Mouse (Mus musculus): ENCODE data around the gene Hist1h4f. TPM values are rescaled to one million over a fixed set of nuclear protein-coding genes. Genes with fewer than 3 reads are reported as not detected.

Gene Hist1h4f
- polyA plus RNA-seq (2017; shearing (Covaris generic)), result 0.66 TPM

GRCm38 (mm10) chr13:23551146-23551834 lies at the start of gene Hist1h4f:
TSS of gene Hist1h4f (minus strand) at chr13:23551648.

DNA sequence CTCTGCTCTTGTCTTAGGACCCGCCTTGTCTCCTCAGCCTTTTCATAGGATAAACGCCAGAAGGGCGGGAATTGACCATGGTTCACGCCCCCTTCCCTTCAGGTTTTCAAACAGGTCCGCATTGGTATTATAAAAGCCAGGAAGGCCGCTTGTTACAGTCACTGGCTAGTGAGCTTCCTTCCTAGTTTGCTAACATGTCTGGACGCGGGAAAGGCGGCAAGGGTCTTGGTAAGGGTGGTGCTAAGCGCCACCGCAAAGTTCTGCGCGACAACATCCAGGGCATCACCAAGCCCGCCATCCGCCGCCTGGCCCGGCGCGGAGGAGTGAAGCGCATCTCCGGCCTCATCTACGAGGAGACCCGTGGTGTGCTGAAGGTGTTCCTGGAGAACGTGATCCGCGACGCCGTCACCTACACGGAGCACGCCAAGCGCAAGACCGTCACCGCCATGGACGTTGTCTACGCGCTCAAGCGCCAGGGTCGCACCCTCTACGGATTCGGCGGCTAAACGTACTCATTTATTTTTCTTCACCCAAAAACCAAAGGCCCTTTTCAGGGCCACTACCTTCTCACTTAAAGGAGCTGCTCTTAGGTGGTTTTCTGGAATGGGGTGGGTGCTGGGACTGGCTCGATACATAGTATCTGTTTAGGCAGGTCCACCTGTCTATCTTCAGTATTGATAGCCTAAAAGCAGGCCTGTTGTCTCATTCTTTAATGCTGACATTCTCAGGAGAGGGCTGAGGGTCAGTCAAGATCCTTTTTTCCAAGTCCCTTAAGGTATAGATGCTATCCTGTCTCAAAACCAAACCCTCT lies 30.2 kb upstream of the Hist1h4f start, which contains the start of gene Hist1h4d:
Gene Hist1h4d, plus strand, starts transcription at position 191 of the 811 bp plus-strand sequence.

DNA sequence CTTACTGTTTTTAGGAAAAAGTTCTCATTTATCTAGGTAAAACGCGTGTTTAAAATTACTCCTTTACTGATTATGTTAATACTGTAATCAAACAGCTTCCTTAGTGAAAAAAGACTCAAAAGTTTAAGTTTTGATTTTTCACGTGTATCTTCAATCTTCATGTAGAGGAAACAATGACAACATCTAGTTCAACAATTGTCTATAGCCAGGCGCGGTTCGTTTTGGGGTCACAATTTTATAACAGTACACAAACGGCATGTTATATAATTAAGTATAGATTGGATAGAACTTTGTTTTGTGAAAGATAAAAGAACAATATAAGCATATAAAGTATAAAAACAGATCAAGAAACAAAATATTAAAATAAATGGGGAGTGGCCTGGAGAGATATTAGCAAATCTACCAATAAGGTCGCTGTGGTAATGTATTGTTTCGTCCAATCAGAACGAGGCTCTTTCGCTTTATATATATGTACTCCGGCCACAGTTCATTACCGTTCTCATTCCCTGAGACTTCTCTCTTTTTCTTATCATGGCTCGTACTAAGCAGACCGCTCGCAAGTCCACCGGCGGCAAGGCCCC lies 23.9 kb upstream of the Hist1h4f start, which contains the start of gene Hist1h3d:
Gene Hist1h3d, plus strand, starts transcription at position 493 of the 581 bp plus-strand sequence.

GRCm38 (mm10) chr13:23573898-23574524 lies 22.6 kb upstream of the Hist1h4f start, which contains the start of the genes Hist1h2bf and Hist1h2ad:
TSS of gene Hist1h2bf (minus strand) at chr13:23574196.
TSS of gene Hist1h2ad (plus strand) at chr13:23574381.

DNA sequence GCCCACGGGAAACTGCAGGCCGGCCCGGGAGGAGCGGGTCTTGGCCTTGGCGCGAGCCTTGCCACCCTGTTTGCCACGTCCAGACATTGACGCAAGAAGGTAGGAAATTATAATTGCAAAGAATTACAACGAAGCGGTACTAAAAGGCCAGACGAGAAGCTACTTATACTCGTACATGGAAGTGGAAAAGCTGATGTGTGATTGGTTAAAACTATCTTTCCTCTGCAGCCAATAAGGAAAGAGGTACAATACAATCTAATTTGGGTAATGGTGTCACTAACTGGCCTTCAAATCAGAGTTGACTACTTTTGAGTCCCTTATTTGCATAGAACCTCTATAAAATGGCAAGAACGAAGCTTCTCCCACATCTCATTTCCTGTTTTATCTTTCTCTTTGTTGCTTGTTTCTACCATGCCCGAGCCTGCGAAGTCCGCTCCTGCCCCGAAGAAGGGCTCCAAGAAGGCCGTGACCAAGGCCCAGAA lies 19.6 kb upstream of the Hist1h4f start, which contains the start of the genes Hist1h2ae and Hist1h2bg:
Gene Hist1h2ae, minus strand, starts transcription at position 199 of the 482 bp plus-strand sequence.
Gene Hist1h2bg, plus strand, starts transcription at position 375 of the 482 bp plus-strand sequence.

DNA sequence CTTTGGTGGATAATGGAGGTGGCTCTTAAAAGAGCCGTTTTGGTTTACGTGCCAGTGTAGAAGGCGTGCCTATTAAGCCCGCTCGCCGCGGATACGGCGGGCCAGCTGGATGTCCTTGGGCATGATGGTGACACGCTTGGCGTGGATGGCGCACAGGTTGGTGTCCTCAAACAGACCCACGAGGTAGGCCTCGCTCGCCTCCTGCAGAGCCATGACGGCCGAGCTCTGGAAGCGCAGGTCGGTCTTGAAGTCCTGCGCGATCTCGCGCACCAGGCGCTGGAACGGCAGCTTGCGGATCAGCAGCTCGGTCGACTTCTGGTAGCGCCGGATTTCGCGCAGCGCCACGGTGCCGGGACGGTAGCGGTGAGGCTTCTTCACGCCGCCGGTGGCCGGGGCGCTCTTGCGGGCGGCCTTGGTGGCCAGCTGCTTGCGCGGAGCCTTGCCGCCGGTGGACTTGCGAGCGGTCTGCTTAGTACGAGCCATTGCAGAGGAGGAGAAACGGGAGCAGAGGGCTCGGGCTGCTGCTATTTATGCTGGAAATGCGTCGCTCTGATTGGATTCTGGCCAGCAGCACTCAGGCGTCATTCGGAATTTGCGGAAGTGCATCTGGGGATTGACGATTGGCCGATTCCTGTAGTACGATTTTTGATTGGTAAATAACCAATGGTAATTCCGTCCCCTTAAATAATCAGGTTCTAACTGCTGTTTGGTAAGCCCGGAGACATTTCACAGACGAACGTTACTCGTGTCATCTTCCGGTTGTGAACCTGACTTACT lies 10.6 kb upstream of the Hist1h4f start, which contains the start of gene Hist1h3e:
Gene Hist1h3e, minus strand, starts transcription at position 487 of the 777 bp plus-strand sequence.

GRCm38 (mm10) chr13:23552962-23553361 lies 1.5 kb upstream of the Hist1h4f start, which contains the start of gene Hist1h1d:
TSS of gene Hist1h1d (plus strand) at chr13:23553262.

GRCm38 (mm10) chr13:23543965-23544786 lies 7.3 kb downstream of the Hist1h4f start, which contains the start of gene Hist1h3f:
TSS of gene Hist1h3f (plus strand) at chr13:23544052.

GRCm38 (mm10) chr13:23542999-23543607 lies 8.3 kb downstream of the Hist1h4f start, which contains the start of gene Hist1h2bh:
TSS of gene Hist1h2bh (minus strand) at chr13:23543392.

DNA sequence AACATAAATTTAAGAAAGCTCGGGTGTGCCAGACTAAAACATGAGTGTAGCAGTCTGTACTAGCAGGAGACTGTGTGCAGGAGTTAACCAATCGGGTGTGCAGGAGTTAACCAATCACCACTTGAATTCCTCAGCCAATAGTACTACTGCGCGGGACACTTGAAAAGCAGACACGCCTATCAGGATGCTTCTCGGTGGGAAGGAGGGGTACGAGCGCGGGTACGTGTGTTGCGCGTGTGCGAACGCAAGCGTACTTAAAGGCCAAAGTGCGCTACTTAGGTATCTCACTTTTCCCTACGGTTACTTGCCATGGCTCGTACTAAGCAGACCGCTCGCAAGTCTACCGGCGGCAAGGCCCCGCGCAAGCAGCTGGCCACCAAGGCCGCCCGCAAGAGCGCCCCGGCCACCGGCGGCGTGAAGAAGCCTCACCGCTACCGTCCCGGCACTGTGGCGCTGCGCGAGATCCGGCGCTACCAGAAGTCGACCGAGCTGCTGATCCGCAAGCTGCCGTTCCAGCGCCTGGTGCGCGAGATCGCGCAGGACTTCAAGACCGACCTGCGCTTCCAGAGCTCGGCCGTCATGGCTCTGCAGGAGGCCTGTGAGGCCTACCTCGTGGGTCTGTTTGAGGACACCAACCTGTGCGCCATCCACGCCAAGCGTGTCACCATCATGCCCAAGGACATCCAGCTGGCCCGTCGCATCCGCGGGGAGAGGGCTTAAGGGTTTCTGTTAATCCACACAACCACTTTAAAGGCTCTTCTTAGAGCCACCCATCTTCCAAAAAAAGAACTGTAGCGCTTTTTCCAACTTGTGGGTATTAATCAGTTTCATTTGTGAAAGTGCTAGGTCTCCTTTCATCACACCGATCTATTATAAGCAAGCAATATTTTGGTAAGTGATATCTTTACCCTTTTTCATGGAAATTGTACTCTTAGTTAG lies 16.0 kb downstream of the Hist1h4f start, which contains the start of gene Hist1h3g:
Gene Hist1h3g, plus strand, starts transcription at position 286 of the 939 bp plus-strand sequence.

DNA sequence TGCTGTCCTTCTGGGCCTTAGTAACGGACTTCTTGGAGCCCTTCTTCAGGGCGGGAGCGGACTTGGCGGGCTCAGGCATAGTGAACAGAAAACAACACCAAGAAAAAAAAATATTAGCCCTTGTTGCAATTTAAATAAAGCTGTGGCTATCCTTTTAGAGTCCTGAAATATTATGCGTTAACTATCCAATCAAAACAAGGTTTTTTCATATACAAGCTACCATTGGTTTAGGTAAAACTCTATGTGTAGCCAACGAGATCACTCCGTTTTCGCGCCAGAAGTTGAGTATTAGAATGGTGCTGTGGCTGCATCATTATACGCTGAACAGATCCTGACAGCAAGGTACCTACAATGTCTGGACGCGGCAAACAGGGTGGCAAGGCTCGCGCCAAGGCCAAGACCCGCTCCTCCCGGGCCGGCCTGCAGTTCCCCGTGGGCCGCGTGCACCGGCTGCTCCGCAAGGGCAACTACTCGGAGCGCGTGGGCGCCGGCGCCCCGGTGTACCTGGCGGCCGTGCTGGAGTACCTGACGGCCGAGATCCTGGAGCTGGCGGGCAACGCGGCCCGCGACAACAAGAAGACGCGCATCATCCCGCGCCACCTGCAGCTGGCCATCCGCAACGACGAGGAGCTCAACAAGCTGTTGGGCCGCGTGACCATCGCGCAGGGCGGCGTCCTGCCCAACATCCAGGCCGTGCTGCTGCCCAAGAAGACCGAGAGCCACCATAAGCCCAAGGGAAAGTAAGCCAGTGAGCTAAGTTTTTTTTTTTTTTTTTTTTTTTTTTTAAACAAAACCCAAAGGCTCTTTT lies 17.7 kb downstream of the Hist1h4f start, which contains the start of gene Hist1h2af:
Gene Hist1h2af, plus strand, starts transcription at position 347 of the 808 bp plus-strand sequence.

GRCm38 (mm10) chr13:23530901-23531875 lies 20.3 kb downstream of the Hist1h4f start, which contains the start of gene Hist1h4h:
TSS of gene Hist1h4h (plus strand) at chr13:23531050.

